Comparison of ENCODE assay signal across 11 mouse cellular contexts in the genomic region with DNA sequence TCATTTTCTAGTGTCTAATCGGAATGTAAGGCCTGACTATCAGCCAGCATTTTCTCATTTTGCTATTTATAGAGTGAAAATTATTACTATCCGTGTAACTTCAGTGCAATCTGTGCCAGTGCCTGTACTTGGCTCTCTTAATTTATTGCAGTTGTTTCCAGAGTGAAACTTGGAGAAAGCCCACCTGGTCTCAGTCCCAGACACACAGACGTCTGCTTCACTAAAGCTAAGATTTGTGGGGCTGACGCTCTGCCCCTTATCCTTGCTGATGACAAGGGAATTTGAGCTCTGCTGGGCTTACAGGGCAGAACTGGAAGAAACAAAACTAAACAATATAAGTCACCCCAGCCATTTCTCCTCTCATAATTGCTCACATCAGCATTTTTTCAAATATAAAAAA. TPM values are rescaled to one million over a fixed set of nuclear protein-coding genes. Genes with fewer than 3 reads are reported as not detected.
A peak's percentile ranks its signal among the peaks of the same experiment; 100 is the strongest.
DNase-seq lines count a peak whose midpoint lies in the region; ATAC-seq and TF ChIP-seq lines count a peak whose summit lies in the region.
"Had no signal": no experiment of that assay in that cellular context is flagged by ENCODE, and none has a peak within 500 bp of the region (broad histone marks: within the 10 kb centered on the region; RNA-seq: fewer than 3 reads in every experiment).

No protein-coding gene starts in this region.

- TF ChIP-seq RAD21 in CH12.LX (IDR thresholded peaks at IDR 0.05; ENCODE audit: low read depth, low read length), result no peak

- in situ Hi-C loops in CH12.LX (cut with MboI; ENCODE audit: low pct_ligation_motif_present, low pct_unique_long_range_greater_than_20kb, low sequenced_read_pairs), result no loop called here

- no peaks in the 10 kb centered on the region for H3K9me3 ChIP-seq in heart, embryonic 10.5 days
- no peaks in the 10 kb centered on the region for H3K9me3 ChIP-seq in CH12.LX (replicated peaks; ENCODE audit: low read length)
- H3K9me3 ChIP-seq in midbrain, embryonic 16.5 days (replicated peaks; ENCODE audit: control insufficient read depth, low read length, poor library complexity, severe bottlenecking), result no peaks in the 10 kb centered on the region
- H3K9me3 ChIP-seq: liver, embryonic 13.5 days; midbrain, embryonic 13.5 days had no signal

- intact Hi-C loops in gastrocnemius, postnatal 14 days (cut with DNase I; ENCODE audit: low total_unique reads), result no loop called here

- TF ChIP-seq EP300 in CH12.LX (IDR thresholded peaks at IDR 0.05; ENCODE audit: low read length), result no peak

- no peak overlapping the region for H3K4me2 ChIP-seq in CH12.LX (ENCODE audit: insufficient read depth, low read depth, poor library complexity, severe bottlenecking)
- no peak overlapping the region for H3K4me2 ChIP-seq in midbrain, embryonic 16.5 days (ENCODE audit: low read length)
- H3K4me2 ChIP-seq: liver, embryonic 13.5 days; midbrain, embryonic 13.5 days had no signal

- dilution Hi-C loops in CH12.LX (cut with MboI; ENCODE audit: extremely low pct_ligation_motif_present, extremely low pct_unique_long_range_greater_than_20kb, low sequenced_read_pairs), result no loop called here

- WGBS in heart, embryonic 10.5 days, result 52% methylated on average over 4 of the region's 4 CpGs
- 72% methylated on average over 4 of the region's 4 CpGs for WGBS in midbrain, embryonic 16.5 days

- H3K79me2 ChIP-seq in CH12.LX (replicated peaks; ENCODE audit: control insufficient read depth, extremely low read depth, insufficient read depth, poor library complexity, severe bottlenecking), result no peaks in the 10 kb centered on the region

- TF ChIP-seq POLR2A in CH12.LX (IDR thresholded peaks at IDR 0.05; ENCODE audit: low read depth, low read length), result no peak

- no peak for TF ChIP-seq CTCF in CH12.LX (conservative IDR thresholded peaks at IDR 0.05 in 1 of 2, IDR thresholded peaks at IDR 0.05 in 1 of 2; ENCODE audit: low read depth in 2 of 2, low read length in 2 of 2)
- TF ChIP-seq CTCF in layer of hippocampus, adult 2 months (conservative IDR thresholded peaks at IDR 0.05), result no peak

- no peak overlapping the region for H3K4me3 ChIP-seq in heart, embryonic 10.5 days
- H3K4me3 ChIP-seq in CH12.LX (replicated peaks in 1 of 3; ENCODE audit: low read depth in 2 of 3, low read length in 2 of 3, poor library complexity in 1 of 3), result no peak overlapping the region
- no peak overlapping the region for H3K4me3 ChIP-seq in layer of hippocampus, adult 2 months
- H3K4me3 ChIP-seq in midbrain, embryonic 16.5 days (ENCODE audit: low read depth, low read length), result no peak overlapping the region
- H3K4me3 ChIP-seq: liver, embryonic 13.5 days; midbrain, embryonic 13.5 days had no signal

- ATAC-seq in midbrain, embryonic 16.5 days, result no peak
- ATAC-seq: forebrain, postnatal 0 days; midbrain, embryonic 13.5 days had no signal

- H3K4me1 ChIP-seq in heart, embryonic 10.5 days, result peaks cover 5% of the 10 kb centered on the region; the same call in 1 of the 2 replicates
- no peaks in the 10 kb centered on the region for H3K4me1 ChIP-seq in CH12.LX (ENCODE audit: control insufficient read depth in 1 of 2, insufficient read depth in 2 of 2)
- H3K4me1 ChIP-seq in midbrain, embryonic 16.5 days (ENCODE audit: control insufficient read depth, insufficient read depth, low read length), result no peaks in the 10 kb centered on the region
- H3K4me1 ChIP-seq: liver, embryonic 13.5 days had no signal

- no peak overlapping the region for H3K9ac ChIP-seq in CH12.LX (ENCODE audit: insufficient read depth, low read depth)
- H3K9ac ChIP-seq in midbrain, embryonic 16.5 days (ENCODE audit: low read depth, low read length), result no peak overlapping the region
- H3K9ac ChIP-seq: forebrain, postnatal 0 days; liver, embryonic 13.5 days; midbrain, embryonic 13.5 days had no signal

- no peak overlapping the region for H3K27ac ChIP-seq in heart, embryonic 10.5 days
- no peak overlapping the region for H3K27ac ChIP-seq in CH12.LX (ENCODE audit: insufficient read depth, low read depth)
- no peak overlapping the region for H3K27ac ChIP-seq in layer of hippocampus, adult 2 months
- no peak overlapping the region for H3K27ac ChIP-seq in midbrain, embryonic 16.5 days (ENCODE audit: low read length)
- H3K27ac ChIP-seq: liver, embryonic 13.5 days; midbrain, embryonic 13.5 days had no signal

- H3K27me3 ChIP-seq in heart, embryonic 10.5 days (ENCODE audit: insufficient read depth, poor library complexity, severe bottlenecking), result no peaks in the 10 kb centered on the region
- H3K27me3 ChIP-seq in CH12.LX (replicated peaks), result no peaks in the 10 kb centered on the region
- no peaks in the 10 kb centered on the region for H3K27me3 ChIP-seq in midbrain, embryonic 16.5 days (ENCODE audit: control insufficient read depth, insufficient read depth, low read depth, low read length)
- H3K27me3 ChIP-seq: liver, embryonic 13.5 days; midbrain, embryonic 13.5 days had no signal

- peak; percentile 90 for DNase-seq in heart, adult 11 months
- no peak for DNase-seq in heart, embryonic 10.5 days (ENCODE audit: low spot score)
- no peak for DNase-seq in CH12.LX (ENCODE audit: extremely low read depth)
- peak; percentile 42 for DNase-seq in gastrocnemius, postnatal 14 days
- peak; percentile 36 for DNase-seq in kidney, postnatal 10 days
- no peak for DNase-seq in thymus, adult 18-20 months
- no peak for DNase-seq in layer of hippocampus, adult 2 months (ENCODE audit: low spot score in 2 of 2)
- DNase-seq: forebrain, postnatal 0 days; liver, embryonic 13.5 days had no signal

- no peaks in the 10 kb centered on the region for H3K36me3 ChIP-seq in heart, embryonic 10.5 days
- no peaks in the 10 kb centered on the region for H3K36me3 ChIP-seq in CH12.LX (replicated peaks in 1 of 2; ENCODE audit: control insufficient read depth in 1 of 2, insufficient read depth in 1 of 2, low read length in 1 of 2)
- H3K36me3 ChIP-seq in midbrain, embryonic 16.5 days (ENCODE audit: control insufficient read depth, insufficient read depth, low read length), result no peaks in the 10 kb centered on the region
- H3K36me3 ChIP-seq: liver, embryonic 13.5 days; midbrain, embryonic 13.5 days had no signal

TF ChIP-seq in CH12.LX, 34 proteins besides CTCF, POLR2A, EP300 and RAD21:
- TF ChIP-seq GABPA (IDR thresholded peaks at IDR 0.05; ENCODE audit: insufficient replicate concordance, low read depth, low read length), result no peak
- TF ChIP-seq MAFK (IDR thresholded peaks at IDR 0.05; ENCODE audit: insufficient replicate concordance, low read length), result 0 out of 2 replicates have a peak, but pooled peaks have one; percentile 25

RNA-seq across cellular contexts. Expression of gene Rnd3, which starts 47.7 kb away (rescaled TPM):
- polyA plus RNA-seq in heart, embryonic 10.5 days (2016; fragmentation: Nextera tagmentation; extraction: Ambion mirVana), result 35.7 and 56.8 TPM in 2 replicates
- total RNA-seq in CH12.LX (2012; rRNA removed) (0.08 and 0.17 TPM in 2 replicates), CH12.LX (2014; rRNA removed) (1.5 TPM in 2 replicates)
- polyA plus RNA-seq in CH12.LX (2012; ENCODE audit: insufficient read length, low read depth), result 0.80 and 1.1 TPM in 2 replicates
- 10 to 100 TPM in 1 of 2 experiments, 1 to 10 TPM in 1; 9.9 to 14.0 TPM for total RNA-seq in gastrocnemius, postnatal 14 days (2021)
- 10 to 100 TPM; 13.2 to 14.1 TPM for total RNA-seq in layer of hippocampus, adult 2 months (2021)
- polyA plus RNA-seq in midbrain, embryonic 16.5 days (2015; fragmentation: Nextera tagmentation; extraction: Ambion mirVana), result 157 and 180 TPM in 2 replicates

Comparison
In these comparisons a context has a peak if more than half of its experiments do, and no peak if none do; other contexts are left out.
1. DNase-seq: peak in heart, adult 11 months (single experiment), gastrocnemius, postnatal 14 days (single experiment) and kidney, postnatal 10 days (single experiment); none in heart, embryonic 10.5 days (single experiment), CH12.LX (single experiment), thymus, adult 18-20 months (0 of 2) and layer of hippocampus, adult 2 months (0 of 2).
2. RNA of gene Rnd3, which starts 47.7 kb away (total RNA-seq): 13.2 to 14.1 TPM in layer of hippocampus, adult 2 months and 9.9 to 14.0 TPM in gastrocnemius, postnatal 14 days; 0.08 to 1.5 TPM in CH12.LX; every median in the first group is over 4 times any median in the second.